Mouse (Mus musculus): ENCODE results near the gene Schip1.

The Schip1 gene

GRCm38 (mm10) chr3:68514717-68515116, 450.1 kb downstream of the Schip1 start:
- DNase-seq = no peak

GRCm38 (mm10) chr3:68516393-68517081, 451.9 kb downstream of the Schip1 start:
- DNase-seq = no peak

- DNase-seq = no peak
Observed at GRCm38 (mm10) chr3:68517236-68517635, 452.6 kb downstream of the Schip1 start.

- DNase-seq = no peak
Observed at GRCm38 (mm10) chr3:68518041-68518440, 453.4 kb downstream of the Schip1 start.

- no peak for DNase-seq
Observed at GRCm38 (mm10) chr3:68518586-68518985, 454.0 kb downstream of the Schip1 start.

- no peak for DNase-seq
Observed at GRCm38 (mm10) chr3:68525361-68525878, 460.8 kb downstream of the Schip1 start.

GRCm38 (mm10) chr3:68526416-68526815, 461.8 kb downstream of the Schip1 start:
- no peak for DNase-seq

- no peak for DNase-seq
Observed at GRCm38 (mm10) chr3:68527182-68527581, 462.6 kb downstream of the Schip1 start.

GRCm38 (mm10) chr3:68531908-68532307, 467.3 kb downstream of the Schip1 start:
- no peak for DNase-seq

GRCm38 (mm10) chr3:68534571-68535051, 470.0 kb downstream of the Schip1 start:
- no peak for DNase-seq

GRCm38 (mm10) chr3:68535160-68535728, 470.6 kb downstream of the Schip1 start:
- DNase-seq = no peak

- DNase-seq = no peak
Observed at GRCm38 (mm10) chr3:68536071-68536470, 471.5 kb downstream of the Schip1 start.

GRCm38 (mm10) chr3:68541688-68542087, 477.1 kb downstream of the Schip1 start:
- no peak for DNase-seq

- DNase-seq = peak in 1 of 2 experiments; percentile 3
Observed at GRCm38 (mm10) chr3:68542944-68543501, 478.4 kb downstream of the Schip1 start.

- no peak for DNase-seq
Observed at GRCm38 (mm10) chr3:68544811-68545210, 480.2 kb downstream of the Schip1 start.

GRCm38 (mm10) chr3:68545898-68546297, 481.3 kb downstream of the Schip1 start:
- DNase-seq = no peak

- no peak for DNase-seq
Observed at GRCm38 (mm10) chr3:68555087-68555662, 490.6 kb downstream of the Schip1 start.

- DNase-seq = no peak
Observed at GRCm38 (mm10) chr3:68556891-68557290, 492.3 kb downstream of the Schip1 start.

- no peak for DNase-seq
Observed at GRCm38 (mm10) chr3:68558744-68559143, 494.1 kb downstream of the Schip1 start.

GRCm38 (mm10) chr3:68560057-68560456, 495.5 kb downstream of the Schip1 start:
- no peak for DNase-seq

- DNase-seq = no peak
Observed at GRCm38 (mm10) chr3:68562838-68563237, 498.2 kb downstream of the Schip1 start.

- DNase-seq = no peak
Observed at GRCm38 (mm10) chr3:68563922-68564321, 499.3 kb downstream of the Schip1 start.

- no peak for DNase-seq
Observed at GRCm38 (mm10) chr3:68564978-68565674, 500.5 kb downstream of the Schip1 start.

Measured in thymus, adult 18-20 months (tissue).